Mouse (Mus musculus): ENCODE measurements around the gene Hamp2. TPM values are rescaled to one million over a fixed set of nuclear protein-coding genes. Genes with fewer than 3 reads are reported as not detected.
"Not testable (repeated sequence)": the region's sequence is repeated elsewhere in the genome, so short reads cannot be mapped to it uniquely, and the experiment has no call there.

Hamp2 gene
- polyA plus RNA-seq, 1 experiment: not detected

- no peaks in the 10 kb centered on the region for H3K9me3 ChIP-seq (ENCODE audit: control insufficient read depth, low read length)
- no peaks in the 10 kb centered on the region for H3K27me3 ChIP-seq (ENCODE audit: control insufficient read depth)
- H3K36me3 ChIP-seq (ENCODE audit: control insufficient read depth): peaks cover 59% of the 10 kb centered on the region
- TF ChIP-seq GATA1 (IDR thresholded peaks at IDR 0.05; ENCODE audit: low read length): no peak
- TF ChIP-seq TAL1 (IDR thresholded peaks at IDR 0.05; ENCODE audit: low read length): no peak
- H3K4me1 ChIP-seq (ENCODE audit: control insufficient read depth): peaks cover 38% of the 10 kb centered on the region
- H3K4me3 ChIP-seq (replicated peaks): peak overlapping the region; percentile 97
Measured at GRCm38 (mm10) chr7:30955584-30956356, 31.3 kb upstream of the Hamp2 start.

- Histone ChIP-seq H3K4me3 (replicated peaks) (peak overlapping the region; percentile 97), H3K4me1 (ENCODE audit: control insufficient read depth) (peaks cover 37% of the 10 kb centered on the region), H3K27me3 (ENCODE audit: control insufficient read depth) (no peaks in the 10 kb centered on the region), H3K9me3 (ENCODE audit: control insufficient read depth, low read length) (no peaks in the 10 kb centered on the region), H3K36me3 (ENCODE audit: control insufficient read depth) (peaks cover 66% of the 10 kb centered on the region)
- TF ChIP-seq GATA1 (IDR thresholded peaks at IDR 0.05; ENCODE audit: low read length) (no peak), TAL1 (IDR thresholded peaks at IDR 0.05; ENCODE audit: low read length) (no peak)
Measured at GRCm38 (mm10) chr7:30954971-30955520, 30.6 kb upstream of the Hamp2 start.

- Histone ChIP-seq H3K36me3 (ENCODE audit: control insufficient read depth) (peaks cover 73% of the 10 kb centered on the region), H3K27me3 (ENCODE audit: control insufficient read depth) (no peaks in the 10 kb centered on the region), H3K4me1 (ENCODE audit: control insufficient read depth) (peaks cover 35% of the 10 kb centered on the region), H3K4me3 (replicated peaks) (no peak overlapping the region), H3K9me3 (ENCODE audit: control insufficient read depth, low read length) (no peaks in the 10 kb centered on the region)
- TF ChIP-seq TAL1 (IDR thresholded peaks at IDR 0.05; ENCODE audit: low read length) (no peak), GATA1 (IDR thresholded peaks at IDR 0.05; ENCODE audit: low read length) (no peak)
Measured at GRCm38 (mm10) chr7:30954036-30954435, 29.6 kb upstream of the Hamp2 start.

- TF ChIP-seq GATA1 (IDR thresholded peaks at IDR 0.05; ENCODE audit: low read length): no peak
- TF ChIP-seq TAL1 (IDR thresholded peaks at IDR 0.05; ENCODE audit: low read length): no peak
- Histone ChIP-seq H3K4me3 (replicated peaks) (no peak overlapping the region), H3K4me1 (ENCODE audit: control insufficient read depth) (peaks cover 30% of the 10 kb centered on the region), H3K27me3 (ENCODE audit: control insufficient read depth) (no peaks in the 10 kb centered on the region), H3K36me3 (ENCODE audit: control insufficient read depth) (peaks cover 71% of the 10 kb centered on the region), H3K9me3 (ENCODE audit: control insufficient read depth, low read length) (no peaks in the 10 kb centered on the region)
Measured at GRCm38 (mm10) chr7:30953459-30953858, 29.0 kb upstream of the Hamp2 start.

GRCm38 (mm10) chr7:30952441-30953265, 28.2 kb upstream of the Hamp2 start:
- Histone ChIP-seq H3K27me3 (ENCODE audit: control insufficient read depth) (no peaks in the 10 kb centered on the region), H3K4me1 (ENCODE audit: control insufficient read depth) (peaks cover 22% of the 10 kb centered on the region), H3K36me3 (ENCODE audit: control insufficient read depth) (peaks cover 71% of the 10 kb centered on the region), H3K9me3 (ENCODE audit: control insufficient read depth, low read length) (no peaks in the 10 kb centered on the region), H3K4me3 (replicated peaks) (no peak overlapping the region)
- TF ChIP-seq TAL1 (IDR thresholded peaks at IDR 0.05; ENCODE audit: low read length): no peak
- no peak for TF ChIP-seq GATA1 (IDR thresholded peaks at IDR 0.05; ENCODE audit: low read length)

GRCm38 (mm10) chr7:30949902-30950301, 25.4 kb upstream of the Hamp2 start:
- not testable (repeated sequence) for H3K4me3 ChIP-seq (replicated peaks); H3K4me1 ChIP-seq (ENCODE audit: control insufficient read depth); H3K9me3 ChIP-seq (ENCODE audit: control insufficient read depth, low read length); H3K27me3 ChIP-seq (ENCODE audit: control insufficient read depth)
- peaks cover 85% of the 10 kb centered on the region for H3K36me3 ChIP-seq (ENCODE audit: control insufficient read depth)

GRCm38 (mm10) chr7:30945876-30946275, 21.4 kb upstream of the Hamp2 start:
- Histone ChIP-seq H3K27me3 (ENCODE audit: control insufficient read depth) (no peaks in the 10 kb centered on the region), H3K4me1 (ENCODE audit: control insufficient read depth) (no peaks in the 10 kb centered on the region), H3K36me3 (ENCODE audit: control insufficient read depth) (peaks cover 45% of the 10 kb centered on the region), H3K4me3 (replicated peaks) (no peak overlapping the region), H3K9me3 (ENCODE audit: control insufficient read depth, low read length) (no peaks in the 10 kb centered on the region)
- TF ChIP-seq GATA1 (IDR thresholded peaks at IDR 0.05; ENCODE audit: low read length): no peak
- TF ChIP-seq TAL1 (IDR thresholded peaks at IDR 0.05; ENCODE audit: low read length): no peak

- peaks cover 41% of the 10 kb centered on the region for H3K36me3 ChIP-seq (ENCODE audit: control insufficient read depth)
- not testable (repeated sequence) for H3K27me3 ChIP-seq (ENCODE audit: control insufficient read depth); H3K4me1 ChIP-seq (ENCODE audit: control insufficient read depth); H3K4me3 ChIP-seq (replicated peaks); H3K9me3 ChIP-seq (ENCODE audit: control insufficient read depth, low read length)
Measured at GRCm38 (mm10) chr7:30945466-30945865, 21.0 kb upstream of the Hamp2 start.

GRCm38 (mm10) chr7:30944706-30945105, 20.2 kb upstream of the Hamp2 start:
- not testable (repeated sequence) for H3K9me3 ChIP-seq (ENCODE audit: control insufficient read depth, low read length); H3K4me3 ChIP-seq (replicated peaks); H3K27me3 ChIP-seq (ENCODE audit: control insufficient read depth); H3K4me1 ChIP-seq (ENCODE audit: control insufficient read depth)
- H3K36me3 ChIP-seq (ENCODE audit: control insufficient read depth): peaks cover 34% of the 10 kb centered on the region

All from erythroblast, embryonic 14.5 days (primary cell).